Mouse (Mus musculus) liver, embryonic 14.5 days (tissue): ENCODE results near the gene Foxk1. TPM values are rescaled to one million over a fixed set of nuclear protein-coding genes. Genes with fewer than 3 reads are reported as not detected.

ENCODE experiments used
- ATAC-seq: fragments of 200-750 bp; cut with Nextera tagmentation; 2 replicates; pipeline ENCODE4 v1.8.0; 2017; ENCODE audit warnings: moderate number of reproducible peaks, mild to moderate bottlenecking, moderate library complexity; ENCODE audit not compliant: insufficient read depth
- DNase-seq, 3 experiments: peaks; one replicate each; pipeline ENCODE4 v3.0.0-alpha.2; 2012 to 2013; ENCODE audit warnings: low read depth in 3 of 3, low spot score in 3 of 3
- H3K27ac ChIP-seq: fragments of 300-500 bp; sonication (generic); 2 replicates; pipeline ENCODE4 v1.5.1; 2014; ENCODE audit warnings: moderate library complexity, mild to moderate bottlenecking, control low read depth, inconsistent platforms
- H3K27me3 ChIP-seq: fragments of 300-500 bp; sonication (generic); 2 replicates; pipeline ENCODE4 v1.6.1; 2014; ENCODE audit warnings: mild to moderate bottlenecking, low read length, moderate library complexity; ENCODE audit not compliant: control insufficient read depth, insufficient read depth
- H3K36me3 ChIP-seq: fragments of 300-500 bp; sonication (generic); replicated peaks from 2 replicates; pipeline ENCODE4 v1.6.1; 2014; ENCODE audit warnings: low read depth; ENCODE audit not compliant: control insufficient read depth, insufficient read depth
- H3K4me1 ChIP-seq, 2 experiments: fragments of 200-500 bp in 1 of 2; fragments of 300-500 bp in 1 of 2; sonication (generic) in 1 of 2; replicated peaks; 2 replicates each; pipeline ENCODE4 v1.6.1; 2012 to 2014; ENCODE audit warnings: antibody characterized with exemption in 1 of 2, inconsistent platforms in 1 of 2, low read length in 1 of 2; ENCODE audit not compliant: control insufficient read depth in 2 of 2, insufficient read depth in 2 of 2
- H3K4me2 ChIP-seq: fragments of 300-500 bp; sonication (generic); 2 replicates; pipeline ENCODE4 v1.6.1; 2014; ENCODE audit warnings: low read depth, mild to moderate bottlenecking, control low read depth, moderate library complexity
- H3K4me3 ChIP-seq, 2 experiments: fragments of 200-500 bp in 1 of 2; fragments of 300-500 bp in 1 of 2; sonication (generic) in 1 of 2; 2 replicates each; pipeline ENCODE4 v1.5.1; 2012 to 2014; ENCODE audit warnings: low read depth in 2 of 2, low read length in 2 of 2, mild to moderate bottlenecking in 2 of 2, control low read depth in 1 of 2, inconsistent platforms in 1 of 2, moderate library complexity in 1 of 2; ENCODE audit not compliant: insufficient read depth in 1 of 2
- H3K9ac ChIP-seq: fragments of 300-500 bp; sonication (generic); replicated peaks from 2 replicates; pipeline ENCODE4 v1.6.1; 2014; ENCODE audit warnings: mild to moderate bottlenecking, control low read depth, moderate library complexity
- H3K9me3 ChIP-seq: fragments of 300-500 bp; sonication (generic); 2 replicates; pipeline ENCODE4 v1.6.1; 2016; ENCODE audit warnings: low read length, mixed read lengths; ENCODE audit not compliant: control insufficient read depth
- CTCF ChIP-seq: IDR thresholded peaks from 2 replicates; pipeline ENCODE4 v1.5.1; 2016; ENCODE audit warnings: antibody characterized with exemption, low read depth, control low read depth
- EP300 ChIP-seq: IDR thresholded peaks from 2 replicates; pipeline ENCODE4 v1.6.1; 2016; ENCODE audit warnings: antibody characterized with exemption, low read depth
- WGBS: fragments of 180-500 bp; shearing (Covaris S2); extraction: QIAGEN DNeasy Blood & Tissue Kit; methylation state at CpG from one replicate; pipeline ENCODE4 v1.1.7; 2014; ENCODE audit not compliant: insufficient replicate concordance; 5-methylcytosine and 5-hydroxymethylcytosine counted together
- polyA plus RNA-seq, 2 experiments: library from polyadenylated mRNA; depleted of rRNA in 1 of 2; stranded (reverse) in 1 of 2; unstranded in 1 of 2; fragments of >200 nt; fragmentation: Nextera tagmentation in 1 of 2; extraction: Ambion mirVana in 1 of 2; gene quantifications; 2 replicates each; pipeline versions ENCODE4 v1.2.1 to v1.2.3; 2012 to 2014

Gene Foxk1
- polyA plus RNA-seq, 2 experiments: 1.1 to 2.4 TPM

DNA sequence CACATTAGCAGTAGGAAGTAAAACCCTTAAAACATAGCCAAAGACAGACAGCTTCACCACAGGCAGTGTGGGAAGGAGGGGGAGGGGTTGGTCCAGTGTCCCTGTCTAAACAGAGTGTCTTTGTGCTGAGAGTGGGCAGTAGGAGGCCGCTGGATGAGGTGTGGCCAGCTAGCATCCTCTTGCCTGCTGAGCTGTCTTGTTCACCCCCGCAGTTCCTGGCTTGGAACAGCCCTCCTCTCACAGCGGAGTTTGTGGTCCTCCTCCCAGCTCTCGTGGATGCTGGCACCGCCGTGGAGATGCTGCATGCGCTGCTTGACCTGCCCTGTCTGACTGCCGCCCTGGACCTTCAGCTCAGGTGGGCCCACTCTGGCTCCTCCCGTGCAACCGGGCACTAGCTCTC, 72.4 kb downstream of the Foxk1 start:
- Histone ChIP-seq H3K27ac (no peak overlapping the region), H3K4me2 (no peak overlapping the region), H3K4me3 (no peak overlapping the region), H3K27me3 (no peaks in the 10 kb centered on the region), H3K9me3 (no peaks in the 10 kb centered on the region), H3K36me3 (0 out of 2 replicates have a peak, but pooled peaks cover 2% of the 10 kb centered on the region), H3K4me1 (no peaks in the 10 kb centered on the region), H3K9ac (no peak overlapping the region)
- 78% methylated on average over 10 of the region's 10 CpGs for WGBS
- DNase-seq (no peak), ATAC-seq (no peak)
- no peak for TF ChIP-seq EP300
- TF ChIP-seq CTCF: no peak

DNA sequence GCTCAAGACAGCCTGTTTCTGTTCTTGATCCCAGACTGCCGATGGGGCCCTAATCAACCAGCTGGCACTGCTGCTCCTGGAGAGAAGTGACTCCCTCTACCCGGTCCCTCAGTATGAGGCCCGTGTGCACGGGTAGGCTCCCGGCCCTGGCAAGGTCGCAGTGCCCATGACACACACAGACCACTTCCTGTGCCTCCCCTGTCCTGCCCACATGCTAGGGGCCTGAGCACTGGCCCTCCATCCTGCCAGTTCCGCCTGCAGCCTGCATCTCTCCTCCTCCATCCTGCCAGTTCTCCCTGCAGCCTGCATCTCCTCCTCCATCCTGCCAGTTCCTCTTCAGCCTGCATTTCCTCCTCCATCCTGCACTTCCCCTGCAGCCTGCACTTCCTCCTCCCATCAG, 74.4 kb downstream of the Foxk1 start:
- H3K27ac ChIP-seq: no peak overlapping the region
- WGBS: 45% methylated on average over 7 of the region's 7 CpGs
- H3K4me2 ChIP-seq: no peak overlapping the region
- H3K9ac ChIP-seq: no peak overlapping the region
- H3K36me3 ChIP-seq: no peaks in the 10 kb centered on the region
- no peaks in the 10 kb centered on the region for H3K4me1 ChIP-seq
- H3K27me3 ChIP-seq: no peaks in the 10 kb centered on the region
- no peak for ATAC-seq
- DNase-seq: no peak
- TF ChIP-seq EP300: no peak
- no peak for TF ChIP-seq CTCF
- no peaks in the 10 kb centered on the region for H3K9me3 ChIP-seq
- no peak overlapping the region for H3K4me3 ChIP-seq

GRCm38 (mm10) chr5:142477346-142477745, 76.0 kb downstream of the Foxk1 start:
- TF ChIP-seq CTCF (no peak), EP300 (no peak)
- H3K27ac ChIP-seq: no peak overlapping the region
- DNase-seq (no peak), ATAC-seq (no peak)
- no peak overlapping the region for H3K9ac ChIP-seq
- H3K4me3 ChIP-seq: no peak overlapping the region
- WGBS: 74% methylated on average over 12 of the region's 12 CpGs
- no peaks in the 10 kb centered on the region for H3K36me3 ChIP-seq
- no peaks in the 10 kb centered on the region for H3K27me3 ChIP-seq
- no peaks in the 10 kb centered on the region for H3K4me1 ChIP-seq
- H3K9me3 ChIP-seq: no peaks in the 10 kb centered on the region
- no peak overlapping the region for H3K4me2 ChIP-seq

GRCm38 (mm10) chr5:142477866-142478615, 76.7 kb downstream of the Foxk1 start:
- H3K9ac ChIP-seq: no peak overlapping the region
- H3K27me3 ChIP-seq: no peaks in the 10 kb centered on the region
- no peak for ATAC-seq
- no peak overlapping the region for H3K4me3 ChIP-seq
- 71% methylated on average over 5 of the region's 5 CpGs for WGBS
- DNase-seq: no peak
- no peaks in the 10 kb centered on the region for H3K4me1 ChIP-seq
- H3K9me3 ChIP-seq: no peaks in the 10 kb centered on the region
- H3K36me3 ChIP-seq: no peaks in the 10 kb centered on the region
- no peak overlapping the region for H3K4me2 ChIP-seq
- no peak for TF ChIP-seq EP300
- no peak for TF ChIP-seq CTCF
- H3K27ac ChIP-seq: no peak overlapping the region

DNA sequence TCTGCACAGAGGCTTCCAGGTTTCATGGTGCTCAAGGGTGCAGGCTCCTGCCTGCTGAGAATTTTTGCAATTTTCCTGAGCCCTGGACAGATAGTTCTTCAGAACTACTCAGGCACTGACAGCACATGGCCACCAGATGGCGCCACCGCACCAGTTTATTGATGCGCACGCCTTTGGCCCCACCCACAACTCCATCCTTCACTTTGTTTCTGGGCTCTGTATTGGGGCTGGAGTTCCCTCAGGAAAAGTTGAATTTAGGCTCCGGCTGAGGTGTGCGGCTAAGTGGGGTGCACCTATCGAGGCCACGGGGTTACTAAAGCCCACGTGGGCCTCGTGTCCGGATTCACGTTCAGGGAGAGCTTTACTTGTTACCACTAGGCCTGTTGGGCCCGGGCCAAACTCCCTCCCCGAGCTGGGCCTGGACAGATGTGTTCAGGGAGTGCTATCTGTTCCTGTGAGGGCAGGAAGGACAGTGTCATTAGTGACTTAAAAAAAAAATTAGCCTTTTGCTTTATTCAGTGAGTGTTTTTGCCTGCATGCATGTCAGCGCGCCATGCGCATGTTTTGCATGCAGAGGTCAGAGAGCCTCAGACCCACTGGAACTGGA, 77.6 kb downstream of the Foxk1 start:
- TF ChIP-seq CTCF: peak; percentile 94
- TF ChIP-seq EP300: no peak
- Histone ChIP-seq H3K9me3 (no peaks in the 10 kb centered on the region), H3K4me3 (no peak overlapping the region), H3K4me2 (no peak overlapping the region), H3K27me3 (no peaks in the 10 kb centered on the region), H3K36me3 (no peaks in the 10 kb centered on the region), H3K27ac (no peak overlapping the region), H3K9ac (no peak overlapping the region), H3K4me1 (no peaks in the 10 kb centered on the region)
- DNase-seq (peak; percentile 42 to 47 (median 43)), ATAC-seq (no peak)
- 36% methylated on average over 17 of the region's 17 CpGs for WGBS
